Mouse (Mus musculus) limb, embryonic 10.5 days (tissue): ENCODE data around the gene Col24a1. TPM values are rescaled to one million over a fixed set of nuclear protein-coding genes. Genes with fewer than 3 reads are reported as not detected.

Source experiments
- DNase-seq: peaks from one replicate; pipeline ENCODE4 v3.0.0-alpha.2; 2017; ENCODE audit warnings: low spot score
- H3K27ac ChIP-seq: fragments of 300-500 bp; sonication (generic); 2 replicates; pipeline ENCODE4 v1.5.1; 2016; ENCODE audit warnings: mild to moderate bottlenecking
- H3K27me3 ChIP-seq: fragments of 300-500 bp; sonication (generic); 2 replicates; pipeline ENCODE4 v1.6.1; 2016; ENCODE audit warnings: low read depth, mild to moderate bottlenecking; ENCODE audit not compliant: poor library complexity, severe bottlenecking
- H3K36me3 ChIP-seq: fragments of 300-500 bp; sonication (generic); 2 replicates; pipeline ENCODE4 v1.6.1; 2016; ENCODE audit warnings: mild to moderate bottlenecking, moderate library complexity
- H3K4me1 ChIP-seq: fragments of 300-500 bp; sonication (generic); 2 replicates; pipeline ENCODE4 v1.6.1; 2016
- H3K4me3 ChIP-seq: fragments of 300-500 bp; sonication (generic); 2 replicates; pipeline ENCODE4 v1.5.1; 2016; ENCODE audit warnings: mild to moderate bottlenecking, moderate library complexity
- H3K9me3 ChIP-seq: fragments of 300-500 bp; sonication (generic); replicated peaks from 2 replicates; pipeline ENCODE4 v1.6.1; 2016; ENCODE audit warnings: mild to moderate bottlenecking
- WGBS: fragments of 180-500 bp; shearing (Covaris S2); methylation state at CpG from one replicate; pipeline ENCODE4 v1.1.7; 2016; 5-methylcytosine and 5-hydroxymethylcytosine counted together
- polyA plus RNA-seq: library from polyadenylated mRNA; unstranded; fragments of >200 nt; fragmentation: Nextera tagmentation; extraction: Ambion mirVana; gene quantifications from 2 replicates; pipeline ENCODE4 v1.2.1, GENCODE M21; 2016

Gene Col24a1
- polyA plus RNA-seq, 1 experiment from 2014 or later: 1.0 TPM

DNA sequence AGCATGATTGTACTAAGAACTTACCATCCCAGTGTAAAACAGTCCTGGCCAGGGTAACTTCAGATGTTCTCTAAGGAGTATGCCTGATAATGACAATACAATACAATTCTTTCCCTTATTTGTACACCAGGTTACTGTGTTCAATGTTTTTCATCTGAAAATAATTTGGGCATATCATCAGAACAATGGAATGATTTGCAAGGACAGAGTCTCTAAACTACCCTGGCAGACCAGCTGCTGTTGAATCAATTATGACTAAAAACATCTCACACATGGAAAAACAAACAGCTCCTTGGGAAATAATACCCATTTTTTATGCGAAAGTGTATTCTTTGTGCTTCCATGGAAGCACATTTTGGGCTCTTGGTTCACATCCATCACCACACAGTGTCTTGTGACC is 198.0 kb downstream of the Col24a1 start:
- Histone ChIP-seq H3K4me3 (no peak overlapping the region), H3K27me3 (no peaks in the 10 kb centered on the region), H3K36me3 (no peaks in the 10 kb centered on the region), H3K4me1 (no peaks in the 10 kb centered on the region), H3K9me3 (no peaks in the 10 kb centered on the region), H3K27ac (no peak overlapping the region)
- WGBS: 98% methylated on average over 1 of the region's 1 CpGs
- DNase-seq: no peak

DNA sequence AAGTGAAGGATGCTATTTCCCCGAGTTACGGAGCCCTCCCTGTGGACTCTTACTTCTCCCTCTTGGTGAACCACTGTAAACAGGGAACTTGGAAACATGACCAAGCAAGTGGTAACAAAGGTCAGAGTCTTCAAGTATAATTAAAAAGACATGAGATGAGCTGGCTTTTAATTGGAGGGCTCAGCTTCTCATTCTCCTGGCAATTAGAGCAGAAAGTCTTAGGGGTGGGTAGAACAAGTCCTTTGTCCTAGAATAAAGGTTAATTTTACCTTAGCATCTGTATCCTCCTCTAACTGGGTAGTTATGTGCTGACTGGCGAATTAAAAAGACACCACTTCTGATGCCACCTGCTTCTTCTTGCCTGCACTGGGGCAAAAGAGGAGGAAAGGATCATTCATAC is 199.1 kb downstream of the Col24a1 start:
- H3K27ac ChIP-seq: no peak overlapping the region
- no peaks in the 10 kb centered on the region for H3K36me3 ChIP-seq
- DNase-seq: no peak
- no peaks in the 10 kb centered on the region for H3K27me3 ChIP-seq
- no peaks in the 10 kb centered on the region for H3K9me3 ChIP-seq
- no peaks in the 10 kb centered on the region for H3K4me1 ChIP-seq
- no peak overlapping the region for H3K4me3 ChIP-seq
- 80% methylated on average over 3 of the region's 3 CpGs for WGBS

DNA sequence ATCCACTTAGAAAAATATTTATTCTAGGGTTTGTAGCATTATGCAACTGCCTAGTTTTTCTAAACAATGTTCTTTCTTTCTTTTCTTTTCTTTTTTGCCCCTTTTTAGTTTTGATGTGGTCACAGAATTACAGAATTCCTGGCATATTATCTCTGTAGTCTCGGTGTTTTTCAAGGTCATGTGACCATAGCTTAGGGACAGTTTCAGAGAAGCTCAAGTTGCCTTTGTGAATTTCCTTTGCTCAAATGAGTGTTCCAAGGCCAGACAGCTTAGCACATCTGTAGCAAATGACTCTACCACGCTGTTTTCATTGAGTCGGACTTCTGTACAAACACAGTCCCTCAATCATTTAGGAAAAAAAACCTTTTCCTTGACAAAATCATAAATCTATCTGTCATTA is 205.9 kb downstream of the Col24a1 start:
- no peaks in the 10 kb centered on the region for H3K36me3 ChIP-seq
- no peak overlapping the region for H3K4me3 ChIP-seq
- no peaks in the 10 kb centered on the region for H3K4me1 ChIP-seq
- H3K27me3 ChIP-seq: no peaks in the 10 kb centered on the region
- H3K9me3 ChIP-seq: no peaks in the 10 kb centered on the region
- DNase-seq: no peak
- 60% methylated on average over 3 of the region's 3 CpGs for WGBS
- H3K27ac ChIP-seq: no peak overlapping the region

DNA sequence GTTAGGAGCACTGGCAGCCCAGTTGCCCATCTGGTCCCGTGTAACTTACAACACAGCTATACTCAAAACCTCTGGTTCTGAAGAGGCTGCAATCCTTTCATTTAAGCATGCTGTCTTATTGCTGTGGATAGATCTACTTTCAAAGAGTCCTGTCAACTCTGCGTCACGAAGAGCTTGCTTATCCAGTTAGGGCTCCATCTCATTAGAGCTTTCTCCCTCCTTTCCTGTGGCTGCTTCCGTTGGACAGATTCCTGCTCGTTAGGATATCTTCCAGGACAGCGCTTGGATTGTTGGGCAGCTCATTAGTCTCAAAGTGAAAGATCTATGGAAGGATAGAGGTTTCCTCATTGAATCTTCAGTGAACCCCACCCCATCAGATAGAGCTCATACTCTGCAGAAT is 206.6 kb downstream of the Col24a1 start:
- no peaks in the 10 kb centered on the region for H3K36me3 ChIP-seq
- H3K27ac ChIP-seq: no peak overlapping the region
- H3K4me1 ChIP-seq: no peaks in the 10 kb centered on the region
- no peak overlapping the region for H3K4me3 ChIP-seq
- DNase-seq: no peak
- H3K27me3 ChIP-seq: no peaks in the 10 kb centered on the region
- 75% methylated on average over 6 of the region's 6 CpGs for WGBS
- no peaks in the 10 kb centered on the region for H3K9me3 ChIP-seq

DNA sequence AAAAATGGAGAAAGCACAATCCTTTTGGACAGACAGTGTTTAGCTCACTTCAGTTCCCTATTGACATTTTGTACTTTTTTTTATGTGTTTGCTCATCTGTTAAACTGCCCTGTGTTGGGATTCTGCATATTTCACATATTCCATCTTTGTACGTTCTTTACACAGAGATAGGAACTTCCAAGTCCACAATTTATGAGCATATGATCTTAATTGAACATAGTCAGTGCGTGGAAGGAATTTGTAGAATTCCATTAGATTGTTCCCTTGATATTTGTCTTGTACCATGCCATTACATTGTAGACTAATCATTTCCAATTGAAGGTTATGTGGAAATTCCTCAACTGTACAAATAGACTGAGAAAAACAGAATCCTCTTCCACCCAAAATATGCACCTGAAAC is 212.6 kb downstream of the Col24a1 start:
- H3K27me3 ChIP-seq: no peaks in the 10 kb centered on the region
- DNase-seq: no peak
- no peaks in the 10 kb centered on the region for H3K9me3 ChIP-seq
- H3K4me3 ChIP-seq: no peak overlapping the region
- no peak overlapping the region for H3K27ac ChIP-seq
- no peaks in the 10 kb centered on the region for H3K36me3 ChIP-seq
- no peaks in the 10 kb centered on the region for H3K4me1 ChIP-seq
- WGBS: 89% methylated on average over 2 of the region's 2 CpGs

DNA sequence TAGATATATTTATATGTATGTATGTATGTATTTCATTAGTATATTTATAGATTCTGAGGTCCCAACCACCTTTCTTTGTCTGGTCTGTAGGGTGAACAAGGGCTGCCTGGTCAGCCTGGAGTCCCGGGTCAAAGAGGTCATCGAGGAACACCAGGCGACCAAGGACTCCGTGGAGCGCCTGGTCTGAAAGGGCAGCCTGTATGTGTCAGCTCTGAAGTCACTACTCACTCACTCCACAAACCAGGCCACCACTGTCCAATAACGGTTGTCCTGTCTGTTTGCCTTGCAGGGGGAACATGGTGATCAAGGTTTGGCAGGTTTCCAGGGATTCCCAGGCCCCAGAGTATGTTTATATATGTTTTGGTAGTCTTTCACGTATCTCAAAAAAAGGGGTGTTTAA is 216.3 kb downstream of the Col24a1 start:
- Histone ChIP-seq H3K27me3 (no peaks in the 10 kb centered on the region), H3K27ac (no peak overlapping the region), H3K4me1 (no peaks in the 10 kb centered on the region), H3K9me3 (no peaks in the 10 kb centered on the region), H3K4me3 (no peak overlapping the region), H3K36me3 (no peaks in the 10 kb centered on the region)
- no peak for DNase-seq
- 87% methylated on average over 7 of the region's 7 CpGs for WGBS

DNA sequence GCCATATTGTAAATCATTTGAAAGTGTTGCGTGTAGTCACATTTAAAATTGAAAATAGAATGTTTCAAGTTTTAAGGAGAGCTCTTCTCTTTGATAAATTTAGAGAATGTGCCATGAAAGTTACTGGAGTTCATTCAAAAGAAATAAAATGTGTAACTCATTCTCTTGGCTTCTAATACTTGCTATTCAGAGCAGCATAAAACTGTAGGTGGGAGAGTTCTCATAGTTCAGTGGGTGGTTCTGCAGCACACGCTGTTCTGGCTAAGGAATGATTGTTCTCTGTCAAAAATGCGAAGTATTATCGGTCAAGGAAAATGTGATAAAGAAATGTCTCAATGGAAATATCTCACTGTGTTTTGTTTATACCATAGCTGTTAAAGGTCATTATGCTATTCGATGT is 221.9 kb downstream of the Col24a1 start:
- WGBS: 90% methylated on average over 5 of the region's 5 CpGs
- Histone ChIP-seq H3K9me3 (no peaks in the 10 kb centered on the region), H3K36me3 (no peaks in the 10 kb centered on the region), H3K27ac (no peak overlapping the region), H3K4me3 (no peak overlapping the region), H3K4me1 (no peaks in the 10 kb centered on the region), H3K27me3 (no peaks in the 10 kb centered on the region)
- DNase-seq: no peak

DNA sequence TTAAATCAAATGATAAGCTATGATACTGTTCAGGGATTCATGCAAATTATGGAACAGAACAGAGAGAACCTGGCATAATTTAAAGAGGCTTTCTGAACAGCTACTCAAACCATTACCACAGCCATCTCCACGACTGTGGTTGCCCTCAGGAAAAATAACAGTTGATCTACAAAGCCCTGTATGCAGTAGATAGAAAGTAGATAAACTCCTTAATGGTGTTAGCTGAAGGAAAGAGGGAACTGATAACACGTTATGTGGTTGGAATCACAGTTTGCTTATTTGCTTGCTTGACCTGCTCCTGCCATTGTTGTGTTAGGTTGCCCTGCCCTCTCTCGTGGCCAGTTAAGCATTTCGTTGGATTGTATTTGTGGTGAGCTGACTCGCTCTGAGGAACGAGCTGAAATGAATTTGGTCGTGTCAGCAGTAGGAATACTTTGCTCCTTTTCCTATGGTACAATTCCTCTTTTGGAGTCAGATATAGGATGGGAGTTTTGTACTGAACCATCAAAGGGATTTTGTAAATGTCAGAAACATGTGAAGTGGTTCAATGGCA is 229.3 kb downstream of the Col24a1 start:
- H3K9me3 ChIP-seq: no peaks in the 10 kb centered on the region
- WGBS: 87% methylated on average over 7 of the region's 7 CpGs
- H3K4me1 ChIP-seq: peaks cover 6% of the 10 kb centered on the region; the same call in 1 of the 2 replicates
- H3K36me3 ChIP-seq: no peaks in the 10 kb centered on the region
- H3K27me3 ChIP-seq: no peaks in the 10 kb centered on the region
- no peak for DNase-seq
- no peak overlapping the region for H3K4me3 ChIP-seq
- no peak overlapping the region for H3K27ac ChIP-seq

DNA sequence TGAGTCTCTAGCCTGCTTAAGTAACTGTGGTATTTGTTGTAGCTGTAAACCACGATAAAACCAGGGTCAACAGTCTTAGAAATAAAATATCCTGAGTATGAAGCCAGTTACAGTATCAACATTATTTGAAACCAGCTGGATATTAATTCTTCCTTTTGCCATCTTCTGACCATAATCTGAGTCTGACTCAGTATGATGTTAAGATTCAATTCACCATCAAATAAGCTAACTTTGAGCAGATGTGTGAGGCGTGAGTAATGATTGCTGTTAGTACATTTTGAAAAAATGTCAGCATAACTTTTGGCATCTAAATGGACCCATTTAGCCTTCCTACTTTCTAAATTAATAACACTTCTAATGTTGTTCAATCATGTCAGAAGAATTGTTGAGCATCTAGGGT is 230.0 kb downstream of the Col24a1 start:
- no peak overlapping the region for H3K27ac ChIP-seq
- H3K4me1 ChIP-seq: peaks cover 6% of the 10 kb centered on the region; the same call in 1 of the 2 replicates
- WGBS: 92% methylated on average over 2 of the region's 2 CpGs
- H3K27me3 ChIP-seq: no peaks in the 10 kb centered on the region
- H3K9me3 ChIP-seq: no peaks in the 10 kb centered on the region
- H3K36me3 ChIP-seq: no peaks in the 10 kb centered on the region
- no peak overlapping the region for H3K4me3 ChIP-seq
- no peak for DNase-seq

DNA sequence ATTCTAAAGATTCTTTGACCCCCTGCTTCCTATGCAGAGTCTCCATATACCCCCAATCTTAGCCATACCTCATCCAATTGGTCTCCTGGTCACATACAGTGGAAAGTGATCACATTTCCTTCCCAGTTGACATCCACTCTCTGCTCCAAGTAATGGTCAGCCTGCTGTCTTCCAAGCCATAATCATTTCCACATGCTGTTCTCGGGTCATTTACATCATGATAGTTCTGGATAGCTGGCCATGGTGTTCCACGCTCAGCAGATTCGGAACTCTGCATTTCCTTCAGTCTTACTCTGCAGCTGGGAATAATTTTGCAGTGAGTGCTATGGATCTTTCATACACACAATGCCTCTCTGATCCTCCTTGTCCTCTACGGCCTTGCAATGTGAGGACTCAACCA is 233.0 kb downstream of the Col24a1 start:
- no peak for DNase-seq
- Histone ChIP-seq H3K36me3 (no peaks in the 10 kb centered on the region), H3K27ac (no peak overlapping the region), H3K4me3 (no peak overlapping the region), H3K4me1 (peaks cover 6% of the 10 kb centered on the region; the same call in 1 of the 2 replicates), H3K9me3 (no peaks in the 10 kb centered on the region), H3K27me3 (no peaks in the 10 kb centered on the region)
- WGBS: 62% methylated on average over 4 of the region's 4 CpGs

DNA sequence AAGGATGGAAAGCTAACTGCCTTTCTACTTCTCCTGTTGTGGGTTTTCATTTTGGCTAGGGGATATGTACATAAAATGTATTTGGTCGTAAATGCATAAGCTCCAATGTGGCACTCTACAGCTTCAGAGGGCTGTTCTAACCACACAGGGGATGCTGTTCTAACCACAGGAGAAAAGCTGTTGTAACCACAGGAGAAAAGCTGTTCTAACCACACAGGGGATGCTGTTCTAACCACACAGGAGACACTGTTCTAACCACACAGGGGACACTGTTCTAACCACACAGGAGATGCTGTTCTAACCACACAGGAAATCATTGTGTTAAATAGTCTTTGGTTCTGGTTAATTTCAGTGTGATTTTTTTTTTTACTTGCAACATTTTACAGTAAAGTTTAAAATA is 245.6 kb downstream of the Col24a1 start:
- H3K27ac ChIP-seq: no peak overlapping the region
- no peaks in the 10 kb centered on the region for H3K27me3 ChIP-seq
- DNase-seq: no peak
- 96% methylated on average over 1 of the region's 1 CpGs for WGBS
- H3K4me3 ChIP-seq: no peak overlapping the region
- no peaks in the 10 kb centered on the region for H3K4me1 ChIP-seq
- H3K36me3 ChIP-seq: no peaks in the 10 kb centered on the region
- H3K9me3 ChIP-seq: no peaks in the 10 kb centered on the region

DNA sequence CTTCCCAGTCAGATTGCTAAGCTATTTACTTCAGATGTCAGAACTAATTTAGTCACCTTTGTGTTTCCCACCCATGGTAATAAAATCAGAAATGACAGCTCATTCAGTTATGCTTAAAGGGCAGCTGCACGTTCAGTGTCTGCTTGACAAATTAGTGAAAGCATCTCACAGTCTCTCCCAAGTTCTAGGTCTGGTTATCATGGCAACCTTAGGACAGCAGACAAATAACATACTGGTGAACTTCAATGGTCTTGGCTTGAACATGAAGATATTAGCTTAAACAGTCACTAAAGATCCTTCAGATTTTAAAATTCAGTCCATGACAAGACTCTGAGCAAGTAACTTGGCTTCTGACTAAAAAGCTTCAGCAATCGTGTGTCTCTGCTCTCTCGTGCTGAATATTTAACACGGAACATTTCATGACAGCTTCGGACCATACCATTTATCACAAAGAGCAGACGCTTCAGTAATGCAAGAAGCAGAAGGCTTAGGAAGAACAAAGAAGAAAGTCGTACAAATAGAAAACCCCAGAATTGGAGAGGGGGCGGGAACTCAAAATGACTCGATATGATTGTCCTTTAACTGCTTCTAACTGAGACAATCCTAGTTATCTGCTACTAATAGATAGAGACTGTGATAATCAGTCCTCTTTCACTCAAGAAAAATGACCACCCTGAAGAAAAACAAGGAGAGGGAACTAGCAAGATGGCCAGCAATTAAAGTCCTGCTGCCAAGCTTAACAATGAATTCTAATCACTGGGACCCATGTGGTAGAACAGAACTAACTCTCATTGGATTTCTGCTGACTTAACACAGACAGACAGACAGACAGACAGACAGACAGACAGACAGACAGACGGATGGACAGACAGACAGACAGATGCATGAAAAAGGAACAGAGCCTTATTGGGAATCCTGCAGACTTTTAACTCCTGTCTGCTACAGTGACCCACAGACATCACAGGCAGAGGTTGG is 256.5 kb downstream of the Col24a1 start:
- Histone ChIP-seq H3K36me3 (no peaks in the 10 kb centered on the region), H3K9me3 (no peaks in the 10 kb centered on the region), H3K4me3 (no peak overlapping the region), H3K27ac (no peak overlapping the region), H3K27me3 (no peaks in the 10 kb centered on the region), H3K4me1 (no peaks in the 10 kb centered on the region; the same call in 1 of the 2 replicates)
- 86% methylated on average over 10 of the region's 10 CpGs for WGBS
- DNase-seq: no peak

DNA sequence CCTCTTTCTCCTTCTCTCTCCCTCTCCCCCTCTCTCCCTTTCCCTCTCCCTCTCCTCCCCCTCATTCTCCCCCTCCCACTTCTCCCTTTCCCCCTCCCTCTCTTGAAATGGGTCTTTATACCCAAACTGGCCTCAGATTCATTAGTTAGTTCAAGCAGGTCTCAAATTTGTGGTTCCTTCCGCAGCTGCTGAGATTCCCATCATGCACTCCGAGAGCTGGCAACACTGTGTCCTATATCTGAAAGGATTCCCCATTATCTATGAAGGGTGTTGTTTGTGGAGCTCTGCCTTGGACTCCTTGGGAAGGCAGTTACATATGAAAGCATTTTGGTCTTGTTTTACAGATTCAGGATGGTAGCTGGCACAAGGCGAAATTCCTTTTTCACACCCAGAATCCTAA is 257.9 kb downstream of the Col24a1 start:
- Histone ChIP-seq H3K9me3 (no peaks in the 10 kb centered on the region), H3K4me1 (no peaks in the 10 kb centered on the region; the same call in 1 of the 2 replicates), H3K27me3 (no peaks in the 10 kb centered on the region), H3K36me3 (no peaks in the 10 kb centered on the region), H3K27ac (no peak overlapping the region), H3K4me3 (no peak overlapping the region)
- DNase-seq: no peak
- WGBS: 74% methylated on average over 3 of the region's 3 CpGs
